Mouse (Mus musculus) right cerebral cortex, postnatal 25 days (tissue): ENCODE measurements around the gene Fgd2.
"Not testable (repeated sequence)": the region's sequence is repeated elsewhere in the genome, so short reads cannot be mapped to it uniquely, and the experiment has no call there.

Experiments
- DNase-seq: peaks from one replicate; pipeline ENCODE4 v3.0.0; 2022

Fgd2 gene

GRCm38 (mm10) chr17:29368726-29369125 is 8.0 kb downstream of the Fgd2 start:
- DNase-seq = no peak

GRCm38 (mm10) chr17:29370984-29371723 is 10.4 kb downstream of the Fgd2 start:
- peak; percentile 83 for DNase-seq

GRCm38 (mm10) chr17:29375871-29376270 is 15.2 kb downstream of the Fgd2 start:
- DNase-seq = no peak

GRCm38 (mm10) chr17:29378056-29378455 is 17.3 kb downstream of the Fgd2 start:
- DNase-seq = no peak

GRCm38 (mm10) chr17:29380241-29380640 is 19.5 kb downstream of the Fgd2 start:
- no peak for DNase-seq

GRCm38 (mm10) chr17:29381472-29381871 is 20.8 kb downstream of the Fgd2 start:
- DNase-seq = no peak

GRCm38 (mm10) chr17:29382417-29382816 is 21.7 kb downstream of the Fgd2 start:
- DNase-seq = no peak

GRCm38 (mm10) chr17:29383923-29384322 is 23.2 kb downstream of the Fgd2 start:
- no peak for DNase-seq

- DNase-seq = no peak
These were observed 24.2 kb downstream of the Fgd2 start for GRCm38 (mm10) chr17:29384850-29385438.

GRCm38 (mm10) chr17:29385746-29386145 is 25.0 kb downstream of the Fgd2 start:
- DNase-seq = no peak

- no peak for DNase-seq
These were observed 28.3 kb downstream of the Fgd2 start for GRCm38 (mm10) chr17:29388978-29389377.

- no peak for DNase-seq
These were observed 30.6 kb downstream of the Fgd2 start for GRCm38 (mm10) chr17:29391280-29391679.

- no peak for DNase-seq
These were observed 32.8 kb downstream of the Fgd2 start for GRCm38 (mm10) chr17:29393335-29394089.

GRCm38 (mm10) chr17:29394106-29394760 is 33.5 kb downstream of the Fgd2 start:
- no peak for DNase-seq

GRCm38 (mm10) chr17:29394761-29395160 is 34.0 kb downstream of the Fgd2 start:
- not testable (repeated sequence) for DNase-seq

- DNase-seq = no peak
These were observed 34.7 kb downstream of the Fgd2 start for GRCm38 (mm10) chr17:29395381-29395780.

- no peak for DNase-seq
These were observed 35.5 kb downstream of the Fgd2 start for GRCm38 (mm10) chr17:29396056-29396799.

- DNase-seq = peak; percentile 69
These were observed 36.1 kb downstream of the Fgd2 start for GRCm38 (mm10) chr17:29396821-29397242.

- no peak for DNase-seq
These were observed 37.0 kb downstream of the Fgd2 start for GRCm38 (mm10) chr17:29397480-29398433.

- no peak for DNase-seq
These were observed 37.8 kb downstream of the Fgd2 start for GRCm38 (mm10) chr17:29398434-29399026.
